Mouse (Mus musculus) urinary bladder, postnatal 25 days (tissue): ENCODE results near the gene Capn15.

ENCODE experiments used
- DNase-seq: peaks from one replicate; pipeline ENCODE4 v3.0.0; 2022; ENCODE audit warnings: low spot score

The Capn15 gene

GRCm38 (mm10) chr17:25985306-25986294, at the start of gene Capn15:
Capn15 (minus strand) TSS chr17:25985796.
- peak; percentile 85 for DNase-seq

GRCm38 (mm10) chr17:26032037-26032436, 46.4 kb upstream of the Capn15 start:
- no peak for DNase-seq

- DNase-seq = no peak
Measured at GRCm38 (mm10) chr17:26031583-26031982, 46.0 kb upstream of the Capn15 start.

- DNase-seq = no peak
Measured at GRCm38 (mm10) chr17:26028261-26028660, 42.7 kb upstream of the Capn15 start.

GRCm38 (mm10) chr17:26024674-26025073, 39.1 kb upstream of the Capn15 start:
- no peak for DNase-seq

- DNase-seq = no peak
Measured at GRCm38 (mm10) chr17:26023966-26024365, 38.4 kb upstream of the Capn15 start.

GRCm38 (mm10) chr17:26023181-26023580, 37.6 kb upstream of the Capn15 start:
- DNase-seq = no peak

- no peak for DNase-seq
Measured at GRCm38 (mm10) chr17:26021728-26022341, 36.2 kb upstream of the Capn15 start.

GRCm38 (mm10) chr17:26020848-26021347, 35.3 kb upstream of the Capn15 start:
- no peak for DNase-seq

- no peak for DNase-seq
Measured at GRCm38 (mm10) chr17:26018388-26018787, 32.8 kb upstream of the Capn15 start.

- no peak for DNase-seq
Measured at GRCm38 (mm10) chr17:26017949-26018348, 32.4 kb upstream of the Capn15 start.

- no peak for DNase-seq
Measured at GRCm38 (mm10) chr17:26017021-26017420, 31.4 kb upstream of the Capn15 start.

- DNase-seq = no peak
Measured at GRCm38 (mm10) chr17:26013711-26014110, 28.1 kb upstream of the Capn15 start.

- peak; percentile 67 for DNase-seq
Measured at GRCm38 (mm10) chr17:26011841-26012460, 26.4 kb upstream of the Capn15 start.

- DNase-seq = peak; percentile 65
Measured at GRCm38 (mm10) chr17:26009540-26009939, 23.9 kb upstream of the Capn15 start.

- no peak for DNase-seq
Measured at GRCm38 (mm10) chr17:26008787-26009186, 23.2 kb upstream of the Capn15 start.

GRCm38 (mm10) chr17:26008331-26008730, 22.7 kb upstream of the Capn15 start:
- no peak for DNase-seq

- no peak for DNase-seq
Measured at GRCm38 (mm10) chr17:26007646-26008045, 22.1 kb upstream of the Capn15 start.

- DNase-seq = no peak
Measured at GRCm38 (mm10) chr17:26005731-26006450, 20.3 kb upstream of the Capn15 start.

GRCm38 (mm10) chr17:26004711-26005110, 19.1 kb upstream of the Capn15 start:
- no peak for DNase-seq

- DNase-seq = no peak
Measured at GRCm38 (mm10) chr17:26003864-26004263, 18.3 kb upstream of the Capn15 start.

GRCm38 (mm10) chr17:25998425-25998824, 12.8 kb upstream of the Capn15 start:
- no peak for DNase-seq
